Mouse (Mus musculus) MEL (cell line): ENCODE measurements around the gene Tekt4. TPM values are rescaled to one million over a fixed set of nuclear protein-coding genes. Genes with fewer than 3 reads are reported as not detected.

Experiments
- DNase-seq: peaks from one replicate; pipeline ENCODE4 v3.0.0; 2011; ENCODE audit warnings: low read depth, low spot score
- H3K27ac ChIP-seq: 2 replicates; pipeline ENCODE4 v1.5.1; 2012; ENCODE audit warnings: low read depth, mild to moderate bottlenecking, control low read depth, low read length, moderate library complexity; ENCODE audit not compliant: control insufficient read depth
- H3K27me3 ChIP-seq, 2 experiments: fragments of 150-350 bp in 1 of 2; sonication (generic) in 1 of 2; 2 replicates each; pipeline ENCODE4 v1.6.1; 2012; ENCODE audit warnings: low read length in 2 of 2, mild to moderate bottlenecking in 2 of 2, improper control_type of control experiment in 1 of 2, moderate library complexity in 1 of 2; ENCODE audit not compliant: insufficient read depth in 2 of 2, control insufficient read depth in 1 of 2
- H3K36me3 ChIP-seq, 2 experiments: 2 replicates each; pipeline ENCODE4 v1.6.1; 2012 to 2014; ENCODE audit warnings: low read length in 2 of 2, improper control_type of control experiment in 1 of 2, inconsistent platforms in 1 of 2, mild to moderate bottlenecking in 1 of 2; ENCODE audit not compliant: insufficient read depth in 2 of 2, control insufficient read depth in 1 of 2
- H3K4me1 ChIP-seq, 2 experiments: fragments of 150-350 bp in 1 of 2; sonication (generic) in 1 of 2; 2 replicates each; pipeline ENCODE4 v1.6.1; 2012; ENCODE audit warnings: low read length in 2 of 2, improper control_type of control experiment in 1 of 2, mild to moderate bottlenecking in 1 of 2; ENCODE audit not compliant: insufficient read depth in 2 of 2, control insufficient read depth in 1 of 2
- H3K4me3 ChIP-seq, 2 experiments: fragments of 150-350 bp in 1 of 2; sonication (generic) in 1 of 2; 2 replicates each; pipeline ENCODE4 v1.5.1; 2012; ENCODE audit warnings: low read depth in 2 of 2, low read length in 2 of 2, mild to moderate bottlenecking in 2 of 2, moderate library complexity in 2 of 2, control low read depth in 1 of 2, improper control_type of control experiment in 1 of 2; ENCODE audit not compliant: control insufficient read depth in 1 of 2, insufficient read depth in 1 of 2
- H3K79me2 ChIP-seq: 2 replicates; pipeline ENCODE4 v1.6.1; 2012; ENCODE audit warnings: mild to moderate bottlenecking, low read length, moderate library complexity; ENCODE audit not compliant: control insufficient read depth, poor library complexity, insufficient read depth
- H3K9ac ChIP-seq: 2 replicates; pipeline ENCODE4 v1.6.1; 2012; ENCODE audit warnings: low read depth, mild to moderate bottlenecking, control low read depth, low read length, moderate library complexity; ENCODE audit not compliant: control insufficient read depth, poor library complexity, severe bottlenecking
- H3K9me3 ChIP-seq: fragments of 150-350 bp; sonication (generic); replicated peaks from 2 replicates; pipeline ENCODE4 v1.6.1; 2012; ENCODE audit warnings: mild to moderate bottlenecking, low read length, improper control_type of control experiment, moderate library complexity; ENCODE audit not compliant: insufficient read depth
- BHLHE40 ChIP-seq: IDR thresholded peaks from 2 replicates; pipeline ENCODE4 v1.6.1; 2012; ENCODE audit warnings: low read depth, mild to moderate bottlenecking, inconsistent platforms, low read length, improper control_type of control experiment, borderline replicate concordance
- CHD1 ChIP-seq: IDR thresholded peaks from 2 replicates; pipeline ENCODE4 v1.6.1; 2012; ENCODE audit warnings: low read depth, mild to moderate bottlenecking, inconsistent platforms, low read length, improper control_type of control experiment
- CHD2 ChIP-seq: IDR thresholded peaks from 2 replicates; pipeline ENCODE4 v1.6.1; 2011; ENCODE audit warnings: low read length, improper control_type of control experiment
- CTCF ChIP-seq, 3 experiments: IDR thresholded peaks in 2 of 3; conservative IDR thresholded peaks in 1 of 3; 2 replicates each; pipeline ENCODE4 v1.5.1; 2011 to 2012; ENCODE audit warnings: low read length in 3 of 3, low read depth in 2 of 3, mild to moderate bottlenecking in 2 of 3, improper control_type of control experiment in 1 of 3, inconsistent platforms in 1 of 3, mixed read lengths in 1 of 3, moderate library complexity in 1 of 3; ENCODE audit not compliant: control insufficient read depth in 1 of 3, insufficient read depth in 1 of 3, poor library complexity in 1 of 3, severe bottlenecking in 1 of 3
- E2F4 ChIP-seq: IDR thresholded peaks from 2 replicates; pipeline ENCODE4 v1.6.1; 2011; ENCODE audit warnings: low read depth, low read length, improper control_type of control experiment, borderline replicate concordance
- ETS1 ChIP-seq: IDR thresholded peaks from 2 replicates; pipeline ENCODE4 v1.6.1; 2012; ENCODE audit warnings: low read depth, mild to moderate bottlenecking, inconsistent platforms, low read length, improper control_type of control experiment, moderate library complexity
- GABPA ChIP-seq: IDR thresholded peaks from 2 replicates; pipeline ENCODE4 v1.6.1; 2012; ENCODE audit warnings: low read depth, mild to moderate bottlenecking, inconsistent platforms, low read length, improper control_type of control experiment, moderate library complexity
- HCFC1 ChIP-seq: IDR thresholded peaks from 2 replicates; pipeline ENCODE4 v1.6.1; 2012; ENCODE audit warnings: low read depth, mild to moderate bottlenecking, inconsistent platforms, low read length, improper control_type of control experiment, moderate library complexity
- JUND ChIP-seq: IDR thresholded peaks from 2 replicates; pipeline ENCODE4 v1.6.1; 2011; ENCODE audit warnings: low read depth, mild to moderate bottlenecking, improper control_type of control experiment, low read length
- MAFK ChIP-seq: IDR thresholded peaks from 2 replicates; pipeline ENCODE4 v1.6.1; 2011; ENCODE audit warnings: low read depth, mild to moderate bottlenecking, low read length, improper control_type of control experiment, borderline replicate concordance
- MAX ChIP-seq: IDR thresholded peaks from 2 replicates; pipeline ENCODE4 v1.6.1; 2011; ENCODE audit warnings: low read length, improper control_type of control experiment
- MEF2A ChIP-seq: IDR thresholded peaks from 2 replicates; pipeline ENCODE4 v1.6.1; 2014; ENCODE audit warnings: low read depth, mild to moderate bottlenecking, inconsistent platforms, low read length, improper control_type of control experiment; ENCODE audit not compliant: poor library complexity, insufficient replicate concordance, severe bottlenecking; ENCODE audit errors: extremely low read depth
- MXI1 ChIP-seq: IDR thresholded peaks from 2 replicates; pipeline ENCODE4 v1.6.1; 2011; ENCODE audit warnings: mild to moderate bottlenecking, low read depth, low read length, improper control_type of control experiment
- MYB ChIP-seq: IDR thresholded peaks from 2 replicates; pipeline ENCODE4 v1.6.1; 2011; ENCODE audit warnings: mild to moderate bottlenecking, low read depth, low read length, improper control_type of control experiment
- MYC ChIP-seq: IDR thresholded peaks from 2 replicates; pipeline ENCODE4 v1.6.1; 2011; ENCODE audit warnings: low read depth, mild to moderate bottlenecking, low read length, improper control_type of control experiment, moderate library complexity
- NELFE ChIP-seq: IDR thresholded peaks from 2 replicates; pipeline ENCODE4 v1.6.1; 2011; ENCODE audit warnings: low read depth, low read length, improper control_type of control experiment
- POLR2A ChIP-seq, 2 experiments: IDR thresholded peaks; 2 replicates each; pipeline ENCODE4 v1.6.1; 2011 to 2012; ENCODE audit warnings: low read length in 2 of 2, mild to moderate bottlenecking in 2 of 2, control low read depth in 1 of 2, improper control_type of control experiment in 1 of 2, low read depth in 1 of 2, moderate library complexity in 1 of 2; ENCODE audit not compliant: control insufficient read depth in 1 of 2, insufficient read depth in 1 of 2, poor library complexity in 1 of 2
- POLR2AphosphoS2 ChIP-seq: IDR thresholded peaks from 2 replicates; pipeline ENCODE4 v1.6.1; 2011; ENCODE audit warnings: low read length, improper control_type of control experiment
- POLR2AphosphoS5 ChIP-seq: IDR thresholded peaks from 2 replicates; pipeline ENCODE4 v1.6.1; 2012; ENCODE audit warnings: low read depth, borderline replicate concordance, mild to moderate bottlenecking, inconsistent platforms, low read length, moderate library complexity, mixed read lengths
- TCF12 ChIP-seq: IDR thresholded peaks from 2 replicates; pipeline ENCODE4 v1.6.1; 2014; ENCODE audit warnings: low read depth, mild to moderate bottlenecking, inconsistent platforms, low read length, improper control_type of control experiment, moderate library complexity
- USF1 ChIP-seq: IDR thresholded peaks from 2 replicates; pipeline ENCODE4 v1.6.1; 2014; ENCODE audit warnings: low read depth, mild to moderate bottlenecking, inconsistent platforms, low read length, improper control_type of control experiment, moderate library complexity
- USF2 ChIP-seq, 2 experiments: IDR thresholded peaks; 2 replicates each; pipeline ENCODE4 v1.6.1; 2011 to 2012; ENCODE audit warnings: improper control_type of control experiment in 2 of 2, low read length in 2 of 2, borderline replicate concordance in 1 of 2, inconsistent platforms in 1 of 2, low read depth in 1 of 2, mild to moderate bottlenecking in 1 of 2; ENCODE audit not compliant: insufficient read depth in 1 of 2
- ZC3H11A ChIP-seq: IDR thresholded peaks from 2 replicates; pipeline ENCODE4 v1.6.1; 2012; ENCODE audit warnings: low read depth, mild to moderate bottlenecking, inconsistent platforms, low read length, improper control_type of control experiment
- polyA plus RNA-seq, 2 experiments: library from polyadenylated mRNA; stranded (reverse) in 1 of 2; unstranded in 1 of 2; fragments of >175 nt in 1 of 2; fragments of >200 nt in 1 of 2; gene quantifications; 2 replicates each; pipeline versions ENCODE4 v1.2.1 to v1.2.4; 2012; ENCODE audit warnings: low replicate concordance in 2 of 2, low read depth in 1 of 2; ENCODE audit not compliant: insufficient read length in 2 of 2, insufficient read depth in 1 of 2, missing spikeins in 1 of 2
- total RNA-seq: library from RNA; depleted of rRNA; stranded (reverse); fragments of 300-350 nt; gene quantifications from 2 replicates; pipeline ENCODE4 v1.2.3, GENCODE M21; 2012

Tekt4 gene
- total and polyA plus RNA-seq, 3 experiments, result not detected

GRCm38 (mm10) chr17:25445841-25446240 lies 8.6 kb upstream of the Tekt4 start:
- TF ChIP-seq HCFC1, result no peak
- TF ChIP-seq POLR2A (IDR thresholded peaks at IDR 0.05; ENCODE audit: control insufficient read depth in 1 of 2, insufficient read depth in 1 of 2, low read depth in 1 of 2, low read length in 2 of 2, poor library complexity in 1 of 2), result no peak
- TF ChIP-seq GABPA, result no peak
- TF ChIP-seq ETS1, result no peak
- TF ChIP-seq TCF12, result no peak
- TF ChIP-seq POLR2AphosphoS2, result no peak
- TF ChIP-seq MEF2A, result no peak
- TF ChIP-seq MYC, result no peak
- TF ChIP-seq MAFK, result no peak
- TF ChIP-seq USF2 (IDR thresholded peaks at IDR 0.05; ENCODE audit: borderline replicate concordance in 1 of 2, insufficient read depth in 1 of 2, low read depth in 1 of 2, low read length in 2 of 2), result no peak
- no peak for TF ChIP-seq MAX
- TF ChIP-seq MYB, result no peak
- TF ChIP-seq NELFE, result no peak
- Histone ChIP-seq H3K36me3 (no peaks in the 10 kb centered on the region), H3K4me3 (no peak overlapping the region), H3K79me2 (no peaks in the 10 kb centered on the region), H3K9me3 (no peaks in the 10 kb centered on the region), H3K9ac (no peak overlapping the region), H3K4me1 (no peaks in the 10 kb centered on the region), H3K27me3 (peaks cover 4 to 5% of the 10 kb centered on the region in 2 experiments), H3K27ac (no peak overlapping the region)
- DNase-seq, result no peak

- peaks cover 1 to 7% of the 10 kb centered on the region in 2 experiments for H3K27me3 ChIP-seq
- DNase-seq, result no peak
- TF ChIP-seq CHD1 (no peak), HCFC1 (no peak), BHLHE40 (no peak), POLR2A (IDR thresholded peaks at IDR 0.05; ENCODE audit: control insufficient read depth in 1 of 2, insufficient read depth in 1 of 2, low read depth in 1 of 2, low read length in 2 of 2, poor library complexity in 1 of 2) (no peak), E2F4 (no peak), ZC3H11A (no peak), CTCF (IDR thresholded peaks at IDR 0.05 in 2 of 3, conservative IDR thresholded peaks at IDR 0.05 in 1 of 3; ENCODE audit: control insufficient read depth in 1 of 3, insufficient read depth in 1 of 3, low read depth in 2 of 3, low read length in 3 of 3, poor library complexity in 1 of 3, severe bottlenecking in 1 of 3) (no peak), MAX (no peak), JUND (no peak), USF1 (no peak), MAFK (no peak), MXI1 (no peak), GABPA (no peak), CHD2 (no peak), POLR2AphosphoS5 (no peak)
- TF ChIP-seq, all 39 proteins: peak for 0
- H3K9me3 ChIP-seq, result no peaks in the 10 kb centered on the region
- H3K9ac ChIP-seq, result no peak overlapping the region
- H3K4me1 ChIP-seq, result no peaks in the 10 kb centered on the region
- no peaks in the 10 kb centered on the region for H3K36me3 ChIP-seq
- no peaks in the 10 kb centered on the region for H3K79me2 ChIP-seq
- H3K4me3 ChIP-seq, result no peak overlapping the region
- H3K27ac ChIP-seq, result no peak overlapping the region
These were observed 6.5 kb upstream of the Tekt4 start for GRCm38 (mm10) chr17:25447865-25448264.
